ENCODE assay signal across 15 mouse cellular contexts in the genomic region with DNA sequence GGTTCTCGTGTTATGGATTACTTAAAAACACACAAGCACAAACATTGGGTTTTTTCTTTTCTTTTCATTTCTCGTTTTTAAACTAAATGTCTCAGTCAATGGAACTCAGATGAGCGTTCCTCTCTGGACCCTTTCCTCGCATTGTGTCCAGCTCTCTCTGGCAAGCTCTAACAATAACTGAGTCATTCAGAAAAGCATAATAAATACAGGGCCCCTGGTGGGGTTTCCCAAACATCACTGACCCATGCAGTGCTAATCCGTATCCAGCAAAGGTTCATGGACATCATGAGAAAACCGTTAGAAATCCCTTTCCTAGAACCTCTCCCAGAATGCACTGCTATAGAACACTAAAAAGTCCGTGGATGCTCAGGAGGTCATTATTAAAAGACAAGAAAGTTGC.
"Had no signal": no experiment of that assay in that cellular context is flagged by ENCODE, and none has a peak within 500 bp of the region (broad histone marks: within the 10 kb centered on the region; RNA-seq: fewer than 3 reads in every experiment).

No protein-coding gene starts in this region.

- H3K9ac ChIP-seq: liver, embryonic 13.5 days; liver, postnatal 0 days; lung, embryonic 15.5 days had no signal

- H3K4me2 ChIP-seq: liver, embryonic 13.5 days; lung, embryonic 15.5 days; midbrain, embryonic 11.5 days had no signal

- H3K9me3 ChIP-seq: liver, embryonic 13.5 days; lung, embryonic 15.5 days; megakaryocyte, embryonic 14.5 days had no signal

- H3K4me1 ChIP-seq: lung, embryonic 15.5 days had no signal

- DNase-seq: kidney, postnatal 25 days; liver; liver, embryonic 13.5 days; liver, postnatal 0 days; lung, postnatal 14 days; right cerebral cortex, adult 18-20 months; thymus, adult 2 months; thymus, postnatal 25 days had no signal

- ATAC-seq: liver, postnatal 0 days; midbrain, embryonic 16.5 days had no signal

- H3K27me3 ChIP-seq: liver, embryonic 13.5 days; lung, embryonic 15.5 days; megakaryocyte, embryonic 14.5 days had no signal

- H3K27ac ChIP-seq: left cerebral cortex, adult 2 months; liver, embryonic 13.5 days; lung, embryonic 15.5 days; macrophage; stomach, postnatal 0 days had no signal

- H3K4me3 ChIP-seq: left cerebral cortex, adult 2 months; liver, embryonic 13.5 days; lung, embryonic 15.5 days; megakaryocyte, embryonic 14.5 days had no signal
